Mouse (Mus musculus): ENCODE results near the gene Xrcc3. TPM values are rescaled to one million over a fixed set of nuclear protein-coding genes. Genes with fewer than 3 reads are reported as not detected.
A peak's percentile ranks its signal among the peaks of the same experiment; 100 is the strongest.

The Xrcc3 gene
- polyA plus RNA-seq, 1 experiment from 2014 or later, result 3.8 TPM

DNA sequence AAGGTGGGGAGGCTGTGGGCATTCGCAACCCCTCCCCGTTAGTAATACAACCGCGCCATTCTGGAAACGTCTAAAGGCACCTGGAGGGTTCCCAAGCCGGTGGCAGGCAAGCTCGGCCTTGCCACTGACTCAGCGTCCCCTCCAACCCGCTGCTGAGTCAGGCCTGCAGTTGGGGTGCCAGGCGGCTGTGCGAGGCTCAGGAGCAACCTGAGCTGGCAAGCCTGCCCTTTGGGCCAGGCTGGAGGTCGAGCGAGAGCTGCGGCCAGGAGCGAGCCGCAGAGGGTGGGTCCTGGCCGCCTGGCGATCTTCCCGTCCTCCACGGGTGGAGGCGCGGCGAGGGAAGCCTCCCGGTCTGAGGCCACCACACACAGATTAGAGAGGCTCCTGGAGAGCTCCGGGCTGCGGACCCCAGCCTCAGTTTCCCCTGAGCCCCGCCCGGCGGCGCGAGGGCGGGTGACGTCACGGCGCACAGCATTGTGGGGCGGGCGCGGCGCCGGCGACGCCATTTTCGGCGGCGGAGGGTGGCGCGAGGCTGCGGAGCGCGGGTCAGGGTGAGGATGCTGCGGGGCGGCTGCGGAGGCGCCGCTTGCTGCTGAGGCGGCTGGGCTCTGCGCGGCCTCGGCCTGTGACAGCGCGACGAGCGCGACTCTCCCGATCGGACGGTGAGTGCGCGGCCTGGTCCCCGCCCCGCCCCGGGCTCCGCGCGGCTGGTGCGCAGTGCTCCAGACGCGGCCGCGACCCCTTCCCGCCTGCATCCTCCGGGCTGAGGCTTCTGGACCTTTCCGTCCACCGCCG, 55.1 kb downstream of the Xrcc3 start, which contains the start of gene Klc1:
TSS of gene Klc1 (plus strand) at position 469 of the 795 bp plus-strand sequence.
- no peaks in the 10 kb centered on the region for H3K36me3 ChIP-seq
- peaks cover 44% of the 10 kb centered on the region for H3K4me1 ChIP-seq (replicated peaks)
- peak; percentile 81 for ATAC-seq (replicated peaks; ENCODE audit: insufficient number of reproducible peaks, insufficient read depth, low FRiP score, low read depth)
- no peaks in the 10 kb centered on the region for H3K9me3 ChIP-seq (replicated peaks)
- no peaks in the 10 kb centered on the region for H3K27me3 ChIP-seq
- peak within 1 kb of the TSS; percentile 94 for H3K4me3 ChIP-seq
- WGBS, result under 1% methylated on average over 73 of the region's 85 CpGs
- peak within 1 kb of the TSS; percentile 94 for H3K9ac ChIP-seq
- H3K4me2 ChIP-seq, result peak within 1 kb of the TSS; percentile 93
- peak within 1 kb of the TSS; percentile 91 for H3K27ac ChIP-seq

DNA sequence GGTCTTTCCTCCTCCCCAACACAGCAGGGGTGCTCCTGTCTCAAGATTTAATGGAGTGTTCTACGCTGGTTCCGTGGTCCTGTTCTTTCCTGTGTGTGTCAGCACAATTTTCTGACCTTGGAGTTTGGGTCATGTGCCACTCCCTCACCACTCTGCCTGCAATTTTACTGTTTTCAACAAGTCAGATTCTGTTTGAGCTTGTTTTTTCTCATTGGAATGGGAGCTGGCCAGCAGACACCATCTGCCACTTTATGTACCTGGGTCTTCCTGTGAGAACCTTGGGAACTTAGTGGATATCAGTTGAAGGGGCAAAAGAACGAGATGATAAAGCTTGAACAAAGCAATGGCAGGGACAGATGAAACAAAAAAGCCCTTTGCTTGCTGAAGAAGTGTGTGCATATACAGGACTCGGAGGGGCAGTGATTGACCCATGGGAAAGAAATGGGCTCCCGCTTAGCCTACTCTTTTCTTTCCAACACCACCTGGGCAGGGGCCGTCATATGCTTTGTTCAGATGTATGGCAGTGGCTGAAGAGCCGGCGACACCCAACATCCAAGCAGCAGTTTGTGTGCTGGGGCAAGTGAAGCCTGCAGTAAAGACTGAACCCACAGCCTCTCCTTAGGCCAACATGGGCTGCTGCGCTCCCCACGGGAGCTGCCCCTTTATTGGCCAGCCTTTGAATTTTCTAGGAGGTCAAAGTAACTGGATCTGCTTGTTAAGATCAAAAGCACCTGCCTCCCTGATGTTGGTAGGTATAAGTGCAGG, 55.9 kb downstream of the Xrcc3 start:
- no peak for ATAC-seq (replicated peaks; ENCODE audit: insufficient number of reproducible peaks, insufficient read depth, low FRiP score, low read depth)
- 59% methylated on average over 10 of the region's 10 CpGs for WGBS
- Histone ChIP-seq H3K4me2 (peak overlapping the region; percentile 93), H3K4me3 (peak overlapping the region; percentile 94), H3K36me3 (no peaks in the 10 kb centered on the region), H3K4me1 (replicated peaks) (peaks cover 46% of the 10 kb centered on the region), H3K27ac (peak overlapping the region; percentile 91; the same call in 1 of the 2 replicates), H3K9me3 (replicated peaks) (no peaks in the 10 kb centered on the region), H3K9ac (peak overlapping the region; percentile 94), H3K27me3 (no peaks in the 10 kb centered on the region)

DNA sequence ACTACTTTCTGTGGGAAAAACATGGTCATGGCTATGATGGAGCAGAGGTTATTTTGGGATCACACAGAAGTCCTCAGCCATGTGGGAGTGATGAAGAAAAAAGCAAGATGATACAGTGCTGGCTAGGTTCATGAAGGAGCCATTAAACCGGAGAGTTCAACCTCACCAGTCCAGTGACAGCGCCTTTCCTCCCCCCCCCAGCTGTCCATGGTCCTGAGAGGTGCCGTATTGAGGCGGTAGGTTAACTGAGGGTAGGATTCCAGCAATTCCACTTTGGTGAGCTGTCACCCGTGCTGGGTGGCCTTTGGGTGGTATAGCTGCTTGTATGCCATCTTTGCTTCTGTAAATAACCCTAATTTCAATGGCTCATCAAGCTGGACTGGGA, 57.0 kb downstream of the Xrcc3 start:
- no peak for ATAC-seq (replicated peaks; ENCODE audit: insufficient number of reproducible peaks, insufficient read depth, low FRiP score, low read depth)
- H3K4me3 ChIP-seq, result no peak overlapping the region
- H3K27me3 ChIP-seq, result no peaks in the 10 kb centered on the region
- no peak overlapping the region; the same call in 1 of the 2 replicates for H3K9ac ChIP-seq
- no peak overlapping the region for H3K4me2 ChIP-seq
- no peak overlapping the region for H3K27ac ChIP-seq
- 21% methylated on average over 5 of the region's 5 CpGs for WGBS
- H3K9me3 ChIP-seq (replicated peaks), result no peaks in the 10 kb centered on the region
- H3K36me3 ChIP-seq, result no peaks in the 10 kb centered on the region
- H3K4me1 ChIP-seq (replicated peaks), result peaks cover 37% of the 10 kb centered on the region

DNA sequence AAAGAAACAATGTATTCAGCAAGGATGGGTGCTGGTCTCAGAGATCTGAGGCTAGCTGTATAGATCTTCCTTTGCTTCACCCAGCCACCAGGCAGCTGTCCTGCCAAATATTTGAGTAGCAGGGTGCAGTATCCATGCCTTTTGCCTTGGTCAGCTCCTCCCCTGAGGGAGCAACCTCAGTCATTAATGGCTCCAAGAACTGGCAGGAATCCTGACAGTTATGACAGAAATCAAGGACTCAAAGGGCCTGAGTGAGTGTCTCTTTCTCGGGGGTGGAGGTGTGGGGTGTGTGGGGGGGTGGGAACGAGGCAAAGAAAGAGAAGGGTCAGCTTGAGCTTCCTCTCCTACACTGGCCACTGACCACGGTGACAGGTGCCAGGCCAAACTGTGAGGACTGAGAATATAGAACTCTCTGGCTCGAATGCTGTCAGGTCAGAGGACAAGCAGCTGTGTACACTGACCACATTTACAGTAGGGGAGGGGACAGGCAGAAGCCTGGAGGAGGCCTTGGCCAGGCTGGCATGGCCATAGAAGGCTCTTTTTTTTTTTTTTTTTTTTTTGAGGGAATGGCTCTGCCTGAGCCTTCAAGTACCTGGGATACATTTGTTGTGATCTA, 57.5 kb downstream of the Xrcc3 start:
- H3K36me3 ChIP-seq, result no peaks in the 10 kb centered on the region
- no peak for ATAC-seq (replicated peaks; ENCODE audit: insufficient number of reproducible peaks, insufficient read depth, low FRiP score, low read depth)
- no peaks in the 10 kb centered on the region for H3K9me3 ChIP-seq (replicated peaks)
- no peaks in the 10 kb centered on the region for H3K27me3 ChIP-seq
- peaks cover 33% of the 10 kb centered on the region for H3K4me1 ChIP-seq (replicated peaks)
- WGBS, result 51% methylated on average over 4 of the region's 4 CpGs
- H3K27ac ChIP-seq, result no peak overlapping the region
- no peak overlapping the region for H3K4me2 ChIP-seq
- H3K9ac ChIP-seq, result no peak overlapping the region; the same call in 1 of the 2 replicates
- H3K4me3 ChIP-seq, result no peak overlapping the region

DNA sequence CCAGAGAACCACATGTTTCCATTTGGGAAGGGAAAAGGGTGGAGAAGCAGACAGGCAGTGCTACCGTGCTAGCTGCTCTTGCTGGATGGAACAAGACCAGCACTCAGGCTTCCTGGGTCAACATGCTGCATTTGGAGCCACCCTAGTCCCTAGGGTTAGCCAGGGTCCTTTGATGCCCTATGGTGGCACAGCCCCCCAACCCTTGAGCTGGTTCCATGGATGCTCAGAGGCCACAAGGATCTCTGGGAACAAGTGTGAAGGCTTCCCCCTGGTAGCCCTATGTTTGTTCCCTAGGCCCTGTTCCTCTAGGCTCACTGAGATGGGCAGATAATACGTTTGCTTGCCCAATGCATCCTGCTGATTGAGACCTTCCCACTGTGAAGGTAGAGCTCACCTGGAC, 58.4 kb downstream of the Xrcc3 start:
- Histone ChIP-seq H3K36me3 (no peaks in the 10 kb centered on the region), H3K27me3 (no peaks in the 10 kb centered on the region), H3K4me1 (replicated peaks) (peaks cover 31% of the 10 kb centered on the region), H3K9me3 (replicated peaks) (no peaks in the 10 kb centered on the region), H3K27ac (no peak overlapping the region), H3K9ac (no peak overlapping the region), H3K4me3 (no peak overlapping the region), H3K4me2 (no peak overlapping the region)
- 52% methylated on average over 2 of the region's 2 CpGs for WGBS
- ATAC-seq (replicated peaks; ENCODE audit: insufficient number of reproducible peaks, insufficient read depth, low FRiP score, low read depth), result no peak

DNA sequence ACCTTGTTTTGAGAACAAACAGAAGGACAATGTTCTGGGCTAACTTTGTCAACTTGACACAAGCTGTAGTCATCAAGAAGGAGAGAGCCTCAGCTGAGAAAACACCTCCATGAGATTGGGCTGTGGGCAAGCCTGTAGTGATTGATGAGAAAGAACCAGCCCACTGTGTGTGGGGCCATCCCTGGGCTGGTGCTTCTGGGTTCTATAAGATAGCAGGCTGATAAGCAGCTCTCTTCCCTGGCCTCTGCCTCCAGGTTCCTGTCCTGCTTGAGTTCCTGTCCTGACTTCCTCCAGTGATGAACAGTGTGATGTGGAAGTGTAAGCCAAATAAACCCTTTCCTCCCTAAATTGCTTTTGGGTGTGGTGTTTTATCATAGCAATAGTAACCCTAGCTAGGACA, 59.0 kb downstream of the Xrcc3 start:
- no peaks in the 10 kb centered on the region for H3K36me3 ChIP-seq
- H3K4me2 ChIP-seq, result no peak overlapping the region
- no peak overlapping the region for H3K9ac ChIP-seq
- no peaks in the 10 kb centered on the region for H3K9me3 ChIP-seq (replicated peaks)
- no peaks in the 10 kb centered on the region for H3K27me3 ChIP-seq
- H3K4me3 ChIP-seq, result no peak overlapping the region
- peaks cover 28% of the 10 kb centered on the region for H3K4me1 ChIP-seq (replicated peaks)
- no peak for ATAC-seq (replicated peaks; ENCODE audit: insufficient number of reproducible peaks, insufficient read depth, low FRiP score, low read depth)
- H3K27ac ChIP-seq, result no peak overlapping the region

DNA sequence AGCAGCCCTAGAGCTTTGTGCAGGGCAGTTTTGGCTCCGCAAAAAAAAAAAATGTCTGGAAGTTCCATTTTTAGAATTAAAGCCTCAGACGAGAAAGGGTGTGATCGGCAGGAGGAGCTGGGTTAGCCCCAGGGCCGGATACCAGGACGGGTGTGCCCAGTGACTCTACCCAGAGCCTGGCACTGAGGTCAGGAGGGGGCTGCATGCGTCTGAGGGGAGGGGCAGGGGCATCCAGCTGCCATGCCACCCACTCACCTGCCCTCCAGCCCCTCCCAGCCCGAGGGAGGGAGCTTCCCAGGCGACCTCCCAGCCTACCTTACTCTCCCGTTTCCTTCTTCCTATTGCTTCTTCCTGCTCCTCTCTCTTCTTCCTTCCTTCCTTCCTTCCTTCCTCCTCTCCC, 60.3 kb downstream of the Xrcc3 start:
- Histone ChIP-seq H3K27ac (peak overlapping the region; percentile 28), H3K4me3 (peak overlapping the region; percentile 3; the same call in 1 of the 2 replicates), H3K4me2 (peak overlapping the region; percentile 43), H3K36me3 (no peaks in the 10 kb centered on the region), H3K4me1 (replicated peaks) (peaks cover 25% of the 10 kb centered on the region), H3K9ac (no peak overlapping the region), H3K27me3 (no peaks in the 10 kb centered on the region), H3K9me3 (replicated peaks) (no peaks in the 10 kb centered on the region)
- ATAC-seq (replicated peaks; ENCODE audit: insufficient number of reproducible peaks, insufficient read depth, low FRiP score, low read depth), result no peak
- 36% methylated on average over 9 of the region's 9 CpGs for WGBS

Other genes with a start within 250 kb of the Xrcc3 start
- 25.8 and 30.4 TPM in 2 replicates for gene Mark3, start 239.3 kb downstream of the Xrcc3 start, polyA plus RNA-seq (2015; fragmentation: Nextera tagmentation; extraction: Ambion mirVana)
- gene Ckb, start 141.5 kb downstream of the Xrcc3 start, polyA plus RNA-seq (2015; fragmentation: Nextera tagmentation; extraction: Ambion mirVana), result 315 and 319 TPM in 2 replicates
- gene Trmt61a, start 135.8 kb downstream of the Xrcc3 start, polyA plus RNA-seq (2015; fragmentation: Nextera tagmentation; extraction: Ambion mirVana), result 6.1 and 9.0 TPM in 2 replicates
- gene Bag5, start 100.6 kb downstream of the Xrcc3 start, polyA plus RNA-seq (2015; fragmentation: Nextera tagmentation; extraction: Ambion mirVana), result 36.2 and 39.9 TPM in 2 replicates
- gene Apopt1, start 100.6 kb downstream of the Xrcc3 start, polyA plus RNA-seq (2015; fragmentation: Nextera tagmentation; extraction: Ambion mirVana), result 41.3 and 41.5 TPM in 2 replicates
- 105 and 126 TPM in 2 replicates for gene Klc1, start 55.0 kb downstream of the Xrcc3 start, polyA plus RNA-seq (2015; fragmentation: Nextera tagmentation; extraction: Ambion mirVana)
- 86.6 and 99.9 TPM in 2 replicates for gene Zfyve21, start 297 bp upstream of the Xrcc3 start, polyA plus RNA-seq (2015; fragmentation: Nextera tagmentation; extraction: Ambion mirVana)
- 11.1 and 15.3 TPM in 2 replicates for gene Ppp1r13b, start 94.2 kb upstream of the Xrcc3 start, polyA plus RNA-seq (2015; fragmentation: Nextera tagmentation; extraction: Ambion mirVana)
- 1,223 and 1,834 TPM in 2 replicates for gene Atp5mpl, start 153.1 kb upstream of the Xrcc3 start, polyA plus RNA-seq (2015; fragmentation: Nextera tagmentation; extraction: Ambion mirVana)
- gene Tdrd9, start 157.7 kb upstream of the Xrcc3 start, polyA plus RNA-seq (2015; fragmentation: Nextera tagmentation; extraction: Ambion mirVana), result 0.10 and 0.36 TPM in 2 replicates
- gene Rd3l, start 167.4 kb upstream of the Xrcc3 start, polyA plus RNA-seq (2015; fragmentation: Nextera tagmentation; extraction: Ambion mirVana), result 0.43 and 0.48 TPM in 2 replicates